Mouse (Mus musculus) limb, embryonic 13.5 days (tissue): ENCODE measurements at regions not wholly inside any gene's neighbourhood (a gene's known extent, or its start where the extent isn't known, plus 50 kb on each side); places are given as distances from the start of the nearest gene placed in this dataset.

Experiments
- ATAC-seq: fragments of 200-750 bp; cut with Nextera tagmentation; 2 replicates; pipeline ENCODE4 v1.8.0; 2017; ENCODE audit warnings: low read depth, moderate number of reproducible peaks, moderate TSS enrichment; ENCODE audit not compliant: low FRiP score
- H3K27ac ChIP-seq: fragments of 300-500 bp; sonication (generic); 2 replicates; pipeline ENCODE4 v1.5.1; 2015; ENCODE audit warnings: inconsistent platforms, mild to moderate bottlenecking, moderate library complexity
- H3K27me3 ChIP-seq: fragments of 300-500 bp; sonication (generic); 2 replicates; pipeline ENCODE4 v1.6.1; 2015; ENCODE audit warnings: mild to moderate bottlenecking, inconsistent platforms
- H3K36me3 ChIP-seq: fragments of 300-500 bp; sonication (generic); 2 replicates; pipeline ENCODE4 v1.6.1; 2015; ENCODE audit warnings: inconsistent platforms, mild to moderate bottlenecking, moderate library complexity
- H3K4me1 ChIP-seq: fragments of 300-500 bp; sonication (generic); 2 replicates; pipeline ENCODE4 v1.6.1; 2015; ENCODE audit warnings: inconsistent platforms
- H3K4me2 ChIP-seq: fragments of 300-500 bp; sonication (generic); replicated peaks from 2 replicates; pipeline ENCODE4 v1.6.1; 2015; ENCODE audit warnings: inconsistent platforms, mild to moderate bottlenecking, moderate library complexity
- H3K4me3 ChIP-seq: fragments of 300-500 bp; sonication (generic); 2 replicates; pipeline ENCODE4 v1.5.1; 2015; ENCODE audit warnings: moderate library complexity, mild to moderate bottlenecking, inconsistent platforms
- H3K9ac ChIP-seq: fragments of 300-500 bp; sonication (generic); 2 replicates; pipeline ENCODE4 v1.6.1; 2015; ENCODE audit warnings: mild to moderate bottlenecking, inconsistent platforms
- H3K9me3 ChIP-seq: fragments of 300-500 bp; sonication (generic); 2 replicates; pipeline ENCODE4 v1.6.1; 2016; ENCODE audit warnings: inconsistent platforms
- WGBS: fragments of 180-500 bp; shearing (Covaris S2); methylation state at CpG from one replicate; pipeline ENCODE4 v1.1.7; 2015; 5-methylcytosine and 5-hydroxymethylcytosine counted together

DNA sequence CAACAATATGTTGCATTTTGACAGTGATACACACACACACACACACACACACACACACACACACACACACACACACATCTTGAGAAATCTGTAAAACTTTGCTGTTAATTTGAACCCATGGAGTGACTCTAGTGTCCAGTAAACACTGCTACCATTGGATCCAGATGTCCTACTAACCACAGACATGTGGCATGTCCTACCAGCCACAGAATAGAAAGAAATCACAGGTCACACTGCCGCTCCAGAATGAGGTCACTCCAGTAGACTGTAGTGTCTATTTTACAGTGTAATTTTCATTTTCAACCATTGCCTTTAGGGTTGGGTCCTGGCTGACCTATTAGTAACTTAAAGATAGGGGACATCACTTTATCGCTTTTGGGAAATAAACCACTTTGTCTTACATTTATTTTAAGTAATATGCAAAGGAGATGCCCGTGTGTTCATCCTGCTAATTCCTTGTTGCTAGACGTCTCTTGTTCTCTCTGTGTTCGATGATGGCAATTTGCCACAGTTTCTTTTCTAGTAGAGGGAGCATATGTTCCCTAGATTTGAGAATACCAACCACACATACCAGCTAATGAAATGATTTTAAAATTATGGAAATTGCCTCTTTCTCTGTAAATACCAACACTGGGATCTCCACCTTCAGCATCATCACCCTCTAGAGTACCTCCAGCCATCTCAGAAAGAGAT is 59.2 kb upstream of the Cdh6 start:
- 71% methylated on average over 5 of the region's 5 CpGs for WGBS
- H3K4me3 ChIP-seq = no peak overlapping the region
- H3K36me3 ChIP-seq = no peaks in the 10 kb centered on the region
- ATAC-seq = no peak
- H3K4me2 ChIP-seq = no peak overlapping the region
- H3K9me3 ChIP-seq = no peaks in the 10 kb centered on the region
- no peaks in the 10 kb centered on the region for H3K27me3 ChIP-seq
- no peak overlapping the region for H3K9ac ChIP-seq
- H3K27ac ChIP-seq = no peak overlapping the region
- H3K4me1 ChIP-seq = peaks cover 15% of the 10 kb centered on the region

- no peak overlapping the region for H3K9ac ChIP-seq
- H3K4me1 ChIP-seq = peaks cover 14% of the 10 kb centered on the region
- no peaks in the 10 kb centered on the region for H3K27me3 ChIP-seq
- no peak for ATAC-seq
- H3K4me3 ChIP-seq = no peak overlapping the region
- WGBS = 22% methylated on average over 4 of the region's 4 CpGs
- H3K9me3 ChIP-seq = no peaks in the 10 kb centered on the region
- H3K36me3 ChIP-seq = no peaks in the 10 kb centered on the region
- H3K27ac ChIP-seq = no peak overlapping the region
- H3K4me2 ChIP-seq = no peak overlapping the region
These were observed 58.1 kb upstream of the Cdh6 start for GRCm38 (mm10) chr15:13231550-13231949.

DNA sequence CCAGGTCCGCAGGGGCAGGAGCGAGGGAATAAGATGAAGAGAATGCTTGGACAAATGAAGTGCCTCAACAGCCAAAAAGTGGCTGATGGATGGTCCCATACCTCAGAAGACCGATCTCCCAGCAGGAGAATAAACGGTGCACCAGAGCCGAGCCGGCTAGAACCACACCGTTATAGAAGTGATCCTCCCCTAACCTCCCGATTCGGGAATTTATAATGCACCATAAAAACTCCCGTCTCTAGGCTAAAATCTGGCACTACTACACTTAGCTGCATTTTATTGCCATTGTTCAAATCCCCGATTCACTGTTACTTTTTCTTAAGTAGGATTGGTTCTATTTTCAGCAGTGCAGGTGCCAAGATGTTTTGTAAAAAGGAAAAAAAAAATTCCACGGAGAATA is 54.6 kb upstream of the Cdh6 start:
- Histone ChIP-seq H3K36me3 (no peaks in the 10 kb centered on the region), H3K4me2 (peak overlapping the region; percentile 28), H3K27ac (no peak overlapping the region), H3K9me3 (no peaks in the 10 kb centered on the region), H3K4me3 (no peak overlapping the region), H3K27me3 (no peaks in the 10 kb centered on the region), H3K4me1 (peaks cover 12% of the 10 kb centered on the region), H3K9ac (no peak overlapping the region)
- 52% methylated on average over 12 of the region's 12 CpGs for WGBS
- peak; percentile 59; the same call in 1 of the 2 replicates for ATAC-seq
